Mouse (Mus musculus) heart, postnatal 0 days (tissue): ENCODE measurements around the gene Myo1e. TPM values are rescaled to one million over a fixed set of nuclear protein-coding genes. Genes with fewer than 3 reads are reported as not detected.

Experiments used
- ATAC-seq: fragments of 200-750 bp; cut with Nextera tagmentation; 2 replicates; pipeline ENCODE4 v1.8.0; 2017; ENCODE audit warnings: low read depth, moderate number of reproducible peaks, moderate library complexity; ENCODE audit not compliant: insufficient read depth
- DNase-seq: peaks from one replicate; pipeline ENCODE4 v3.0.0-alpha.2; 2016; ENCODE audit warnings: low spot score
- H3K27ac ChIP-seq: fragments of 300-500 bp; sonication (generic); 2 replicates; pipeline ENCODE4 v1.5.1; 2014; ENCODE audit warnings: low read depth, mild to moderate bottlenecking
- H3K27me3 ChIP-seq: fragments of 300-500 bp; sonication (generic); 2 replicates; pipeline ENCODE4 v1.6.1; 2014; ENCODE audit warnings: low read length, mixed read lengths; ENCODE audit not compliant: control insufficient read depth, insufficient read depth
- H3K36me3 ChIP-seq: fragments of 300-500 bp; sonication (generic); replicated peaks from 2 replicates; pipeline ENCODE4 v1.6.1; 2014; ENCODE audit warnings: low read length, mixed read lengths; ENCODE audit not compliant: control insufficient read depth, insufficient read depth
- H3K4me1 ChIP-seq: fragments of 300-500 bp; sonication (generic); 2 replicates; pipeline ENCODE4 v1.6.1; 2014; ENCODE audit warnings: antibody characterized with exemption; ENCODE audit not compliant: control insufficient read depth, insufficient read depth
- H3K4me2 ChIP-seq: fragments of 300-500 bp; sonication (generic); 2 replicates; pipeline ENCODE4 v1.6.1; 2014; ENCODE audit warnings: low read depth, mild to moderate bottlenecking, low read length, moderate library complexity
- H3K4me3 ChIP-seq: fragments of 300-500 bp; sonication (generic); 2 replicates; pipeline ENCODE4 v1.5.1; 2014; ENCODE audit warnings: low read depth, low read length
- H3K9ac ChIP-seq: fragments of 300-500 bp; sonication (generic); replicated peaks from 2 replicates; pipeline ENCODE4 v1.6.1; 2014; ENCODE audit warnings: low read depth, low read length, mixed read lengths
- H3K9me3 ChIP-seq: fragments of 300-500 bp; sonication (generic); replicated peaks from 2 replicates; pipeline ENCODE4 v1.6.1; 2016; ENCODE audit warnings: low read length; ENCODE audit not compliant: control insufficient read depth
- CTCF ChIP-seq: IDR thresholded peaks from 2 replicates; pipeline ENCODE4 v1.5.1; 2016; ENCODE audit warnings: antibody characterized with exemption, control low read depth, low read depth
- EP300 ChIP-seq: IDR thresholded peaks from 2 replicates; pipeline ENCODE4 v1.6.1; 2016; ENCODE audit warnings: antibody characterized with exemption, low read depth
- WGBS: fragments of 180-500 bp; shearing (Covaris S2); extraction: QIAGEN DNeasy Blood & Tissue Kit; methylation state at CpG from one replicate; pipeline ENCODE4 v1.1.7; 2014; 5-methylcytosine and 5-hydroxymethylcytosine counted together
- polyA plus RNA-seq: library from polyadenylated mRNA; unstranded; fragments of >200 nt; fragmentation: Nextera tagmentation; extraction: Ambion mirVana; gene quantifications from 2 replicates; pipeline ENCODE4 v1.2.1, GENCODE M21; 2015
- total RNA-seq: library from RNA; depleted of rRNA; stranded (reverse); fragments of >200 nt; gene quantifications from 2 replicates; pipeline ENCODE4 v1.2.3, GENCODE M21; 2014; ENCODE audit warnings: low replicate concordance

Myo1e gene
- total and polyA plus RNA-seq, 2 experiments from 2014 or later, result 6.6 to 7.0 TPM

- Histone ChIP-seq H3K9ac (no peak overlapping the region), H3K36me3 (no peaks in the 10 kb centered on the region), H3K4me1 (no peaks in the 10 kb centered on the region), H3K27me3 (no peaks in the 10 kb centered on the region), H3K27ac (no peak overlapping the region), H3K4me2 (no peak overlapping the region), H3K4me3 (no peak overlapping the region), H3K9me3 (no peaks in the 10 kb centered on the region)
- DNase-seq (peak; percentile 36), ATAC-seq (peak; percentile 77; the same call in 1 of the 2 replicates)
- 43% methylated on average over 8 of the region's 8 CpGs for WGBS
- no peak for TF ChIP-seq CTCF
- no peak for TF ChIP-seq EP300
These were observed 9.2 kb upstream of the Myo1e start for GRCm38 (mm10) chr9:70197992-70198391.

- H3K9ac ChIP-seq, result no peak overlapping the region
- no peak overlapping the region for H3K4me3 ChIP-seq
- no peaks in the 10 kb centered on the region for H3K4me1 ChIP-seq
- ATAC-seq (no peak), DNase-seq (no peak)
- WGBS, result 61% methylated on average over 5 of the region's 5 CpGs
- no peak overlapping the region for H3K27ac ChIP-seq
- no peak overlapping the region for H3K4me2 ChIP-seq
- peak; percentile 70 for TF ChIP-seq CTCF
- no peak for TF ChIP-seq EP300
- no peaks in the 10 kb centered on the region for H3K36me3 ChIP-seq
- no peaks in the 10 kb centered on the region for H3K27me3 ChIP-seq
- no peaks in the 10 kb centered on the region for H3K9me3 ChIP-seq
These were observed 4.4 kb upstream of the Myo1e start for GRCm38 (mm10) chr9:70202753-70203152.

- Histone ChIP-seq H3K4me3 (no peak overlapping the region), H3K4me2 (no peak overlapping the region), H3K27me3 (no peaks in the 10 kb centered on the region), H3K9ac (no peak overlapping the region), H3K27ac (no peak overlapping the region), H3K9me3 (no peaks in the 10 kb centered on the region), H3K36me3 (no peaks in the 10 kb centered on the region), H3K4me1 (0 out of 2 replicates have a peak, but pooled peaks cover under 1% of the 10 kb centered on the region)
- no peak for DNase-seq
- ATAC-seq, result no peak
- 68% methylated on average over 15 of the region's 15 CpGs for WGBS
- TF ChIP-seq CTCF (no peak), EP300 (no peak)
These were observed 3.7 kb upstream of the Myo1e start for GRCm38 (mm10) chr9:70203267-70204076.

- ATAC-seq, result peak; percentile 34
- Histone ChIP-seq H3K27me3 (no peaks in the 10 kb centered on the region), H3K36me3 (no peaks in the 10 kb centered on the region), H3K9me3 (no peaks in the 10 kb centered on the region), H3K4me2 (peak overlapping the region; percentile 100), H3K4me1 (peaks cover 13% of the 10 kb centered on the region), H3K4me3 (peak overlapping the region; percentile 79), H3K9ac (peak overlapping the region; percentile 76), H3K27ac (peak overlapping the region; percentile 90)
- peak; percentile 23 for DNase-seq
- 1% methylated on average over 26 of the region's 26 CpGs for WGBS
- no peak for TF ChIP-seq EP300
- 0 out of 2 replicates have a peak, but pooled peaks have one; percentile 4 for TF ChIP-seq CTCF
These were observed 901 bp downstream of the Myo1e start for GRCm38 (mm10) chr9:70207981-70208521.

- no peaks in the 10 kb centered on the region for H3K36me3 ChIP-seq
- H3K4me3 ChIP-seq, result peak overlapping the region; percentile 79
- TF ChIP-seq CTCF (no peak), EP300 (no peak)
- peaks cover 13% of the 10 kb centered on the region for H3K4me1 ChIP-seq
- peak overlapping the region; percentile 76; the same call in 1 of the 2 replicates for H3K9ac ChIP-seq
- DNase-seq, result no peak
- H3K9me3 ChIP-seq, result no peaks in the 10 kb centered on the region
- no peaks in the 10 kb centered on the region for H3K27me3 ChIP-seq
- peak overlapping the region; percentile 100 for H3K4me2 ChIP-seq
- ATAC-seq, result no peak
- H3K27ac ChIP-seq, result peak overlapping the region; percentile 90; the same call in 1 of the 2 replicates
- 15% methylated on average over 12 of the region's 12 CpGs for WGBS
These were observed 1.6 kb downstream of the Myo1e start for GRCm38 (mm10) chr9:70208751-70209150.
